Mouse (Mus musculus) thymus, postnatal 25 days (tissue): ENCODE data around the gene Gramd1a.

Experiments
- DNase-seq: peaks from one replicate; pipeline ENCODE4 v3.0.0; 2022

The Gramd1a gene

DNA sequence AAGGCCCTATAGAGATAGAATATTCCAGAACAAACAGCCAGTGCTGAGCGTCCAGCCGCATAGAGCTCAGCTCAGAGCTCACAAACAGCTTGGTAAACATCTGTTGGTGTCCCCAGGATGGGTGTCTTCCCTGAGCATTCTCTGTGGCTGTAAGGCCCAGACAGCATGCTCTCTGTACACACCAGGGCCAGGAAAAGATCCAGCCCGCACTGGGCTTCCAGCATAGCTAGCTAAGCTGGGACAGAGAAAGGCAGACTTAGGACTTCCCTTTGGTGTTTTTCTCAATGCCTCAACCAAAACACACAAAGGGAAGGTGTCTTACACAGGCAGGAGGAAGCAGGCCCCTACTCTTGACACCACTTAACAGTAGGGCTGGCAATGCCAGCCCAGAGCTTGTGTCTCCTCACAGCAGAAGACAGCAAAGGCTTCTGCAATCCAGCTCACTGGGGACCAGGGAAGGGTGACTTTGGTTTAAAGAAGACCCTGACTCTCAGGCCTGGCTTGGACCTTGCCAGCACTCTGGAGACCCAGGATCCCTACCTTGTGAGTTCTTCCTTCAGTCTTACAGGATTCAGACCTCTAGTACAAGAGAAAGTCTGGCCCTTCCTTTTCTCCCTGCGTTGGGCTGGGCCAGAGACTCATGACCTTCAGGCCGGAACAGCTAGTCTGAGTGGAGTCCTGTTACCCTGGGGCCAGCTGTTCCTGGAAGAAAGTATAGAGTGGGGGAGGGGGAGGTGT, at the start of gene Gramd1a:
Gene Gramd1a, minus strand, starts transcription at position 601 of the 738 bp plus-strand sequence.
- peak; percentile 50 for DNase-seq

- DNase-seq = no peak
Observed at GRCm38 (mm10) chr7:31195591-31196307, 40.1 kb upstream of the Gramd1a start.

DNA sequence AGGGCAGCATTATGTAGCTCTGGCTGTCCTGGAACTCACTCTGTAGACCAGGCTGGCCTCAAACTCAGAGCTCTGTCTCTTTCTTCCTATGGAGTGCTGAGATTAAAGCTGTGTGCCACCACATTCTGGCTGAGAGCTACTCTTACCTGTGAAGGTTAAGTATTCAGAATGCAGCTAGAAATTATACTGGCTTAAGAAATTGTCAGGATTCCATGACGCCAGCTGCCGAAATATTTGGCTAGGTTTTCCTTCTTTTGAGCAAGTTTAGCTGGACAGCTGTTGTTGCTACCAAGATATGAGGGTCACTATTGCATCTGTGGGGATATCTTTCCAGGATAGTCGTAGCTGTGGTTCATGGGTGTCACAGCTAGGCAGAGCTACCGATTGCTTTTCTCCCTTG, 29.0 kb upstream of the Gramd1a start:
- no peak for DNase-seq

- DNase-seq = no peak
Observed at GRCm38 (mm10) chr7:31182863-31183262, 27.2 kb upstream of the Gramd1a start.

GRCm38 (mm10) chr7:31176886-31177763, 21.4 kb upstream of the Gramd1a start:
- peak; percentile 72 for DNase-seq

DNA sequence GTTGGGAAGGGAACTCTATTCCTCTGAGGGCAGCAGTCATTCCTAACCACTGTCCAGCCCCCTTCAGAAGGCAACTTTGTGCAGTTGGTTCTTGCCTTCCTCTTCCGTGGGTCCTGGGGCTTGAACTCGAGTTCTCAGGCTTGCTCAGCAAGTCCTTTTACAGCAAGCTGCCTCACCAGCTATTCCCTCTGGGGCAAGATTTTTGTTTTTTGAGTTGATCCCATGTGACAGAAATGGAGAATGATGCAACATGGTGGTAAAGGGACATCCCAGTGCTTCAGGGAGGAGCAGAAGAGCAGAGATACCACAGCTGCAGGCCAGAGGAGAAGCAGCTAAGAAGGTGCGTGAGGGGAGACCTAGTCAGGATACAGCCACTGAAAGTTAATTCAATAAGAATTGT, 19.4 kb upstream of the Gramd1a start:
- DNase-seq = no peak

- DNase-seq = no peak
Observed at GRCm38 (mm10) chr7:31174466-31174865, 18.8 kb upstream of the Gramd1a start.

GRCm38 (mm10) chr7:31172238-31172637, 16.5 kb upstream of the Gramd1a start:
- peak; percentile 76 for DNase-seq

DNA sequence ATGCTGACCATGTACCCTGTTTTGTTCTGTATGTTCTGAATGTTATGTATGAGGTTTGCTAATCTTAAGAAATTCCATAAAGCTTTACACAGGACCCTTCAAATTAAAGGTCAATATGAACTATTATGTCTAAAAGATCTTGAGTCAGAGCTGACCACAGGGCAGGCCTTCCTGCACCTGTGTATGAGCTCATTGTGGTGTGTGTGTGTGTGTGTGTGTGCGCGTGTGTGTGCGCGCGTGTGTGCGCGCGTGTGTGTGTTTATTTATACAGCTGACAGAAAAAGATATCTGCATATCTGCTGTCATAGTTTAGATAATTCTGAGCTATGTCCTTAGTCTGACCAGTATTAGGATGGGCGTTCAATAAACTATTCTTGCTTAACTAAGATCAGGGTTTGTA, 14.8 kb upstream of the Gramd1a start:
- no peak for DNase-seq

GRCm38 (mm10) chr7:31168412-31168811, 12.7 kb upstream of the Gramd1a start:
- peak; percentile 72 for DNase-seq

DNA sequence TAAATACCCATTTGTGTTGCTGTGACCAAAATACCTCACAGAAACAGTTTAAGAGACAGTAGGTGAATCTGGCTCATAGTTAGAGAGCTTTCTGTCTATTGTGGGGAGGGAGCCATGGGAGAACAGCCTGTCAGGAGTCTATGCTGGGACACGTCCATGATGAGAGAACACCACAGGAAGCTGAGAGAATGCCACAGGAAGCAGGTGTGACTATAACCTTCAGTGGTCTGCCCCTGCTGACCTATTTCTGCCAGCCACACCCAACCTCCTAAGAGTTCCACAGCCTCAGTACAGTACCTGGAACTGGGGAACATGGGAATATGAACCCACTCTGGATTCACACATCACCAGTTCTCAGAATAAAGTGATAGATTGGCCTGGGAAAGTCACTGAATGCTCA, 9.1 kb upstream of the Gramd1a start:
- DNase-seq = peak; percentile 56

GRCm38 (mm10) chr7:31163666-31164577, 8.2 kb upstream of the Gramd1a start:
- DNase-seq = no peak

DNA sequence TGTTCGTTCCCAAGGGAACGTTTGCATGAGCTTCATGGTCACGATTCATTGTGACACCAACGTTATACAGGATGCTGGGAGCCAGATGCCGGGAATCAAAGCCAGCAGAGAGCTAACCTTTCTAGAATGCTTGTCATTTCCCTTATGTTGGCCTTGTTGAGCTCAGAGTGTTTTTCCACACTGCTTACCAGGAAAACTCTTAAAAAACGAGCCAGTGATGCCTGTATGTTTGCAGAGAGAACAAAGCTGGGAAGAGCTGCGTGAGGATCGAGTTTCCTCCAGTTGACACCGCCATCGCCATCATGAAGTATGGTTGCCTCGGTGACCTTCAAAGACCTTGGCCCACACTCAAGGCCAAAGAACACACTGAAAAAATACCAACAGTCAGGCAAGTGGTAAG, 6.6 kb upstream of the Gramd1a start:
- DNase-seq = peak; percentile 5

- DNase-seq = peak; percentile 48
Observed at GRCm38 (mm10) chr7:31161831-31162230, 6.1 kb upstream of the Gramd1a start.

DNA sequence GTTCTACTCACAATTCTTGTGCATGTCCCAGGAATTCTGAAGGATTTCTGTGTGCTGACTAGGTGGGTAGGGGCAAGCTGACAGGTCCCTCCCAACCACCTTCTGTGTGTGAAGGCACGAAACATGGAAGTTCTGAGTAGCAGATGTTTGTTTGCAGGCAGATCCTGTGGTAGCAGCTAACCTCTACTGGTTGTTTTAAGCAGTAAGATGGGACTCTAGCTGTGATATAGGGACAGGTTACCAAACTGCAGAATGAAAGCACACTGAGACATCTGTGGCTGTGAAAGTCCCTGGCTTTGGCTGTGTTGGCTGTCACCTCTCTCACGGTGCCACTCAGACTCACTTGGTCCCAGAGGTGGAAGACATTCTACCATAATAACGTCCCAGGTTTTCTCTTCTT, 5.5 kb upstream of the Gramd1a start:
- DNase-seq = peak; percentile 61

DNA sequence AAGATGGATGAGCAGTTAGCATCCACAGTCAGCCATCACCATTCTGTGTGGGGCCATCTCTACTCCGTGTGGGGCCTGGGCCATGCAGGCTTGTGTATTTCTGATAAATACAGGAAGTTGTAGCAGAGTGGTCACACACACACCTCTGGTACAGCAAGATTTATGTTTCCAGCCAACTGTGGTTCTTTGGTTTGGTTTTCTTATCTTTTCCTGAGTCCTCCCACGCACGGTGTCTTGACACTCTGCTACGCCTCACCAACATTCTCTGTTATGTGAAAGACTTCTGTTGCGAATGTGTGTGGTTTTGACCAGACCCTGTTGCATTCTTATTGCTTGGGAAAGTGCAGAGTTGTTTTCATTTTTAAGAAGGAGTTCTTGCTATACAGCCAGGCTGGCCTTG, 5.1 kb upstream of the Gramd1a start:
- DNase-seq = peak; percentile 50

GRCm38 (mm10) chr7:31156034-31156928, 585 bp upstream of the Gramd1a start:
- peak; percentile 79 for DNase-seq

DNA sequence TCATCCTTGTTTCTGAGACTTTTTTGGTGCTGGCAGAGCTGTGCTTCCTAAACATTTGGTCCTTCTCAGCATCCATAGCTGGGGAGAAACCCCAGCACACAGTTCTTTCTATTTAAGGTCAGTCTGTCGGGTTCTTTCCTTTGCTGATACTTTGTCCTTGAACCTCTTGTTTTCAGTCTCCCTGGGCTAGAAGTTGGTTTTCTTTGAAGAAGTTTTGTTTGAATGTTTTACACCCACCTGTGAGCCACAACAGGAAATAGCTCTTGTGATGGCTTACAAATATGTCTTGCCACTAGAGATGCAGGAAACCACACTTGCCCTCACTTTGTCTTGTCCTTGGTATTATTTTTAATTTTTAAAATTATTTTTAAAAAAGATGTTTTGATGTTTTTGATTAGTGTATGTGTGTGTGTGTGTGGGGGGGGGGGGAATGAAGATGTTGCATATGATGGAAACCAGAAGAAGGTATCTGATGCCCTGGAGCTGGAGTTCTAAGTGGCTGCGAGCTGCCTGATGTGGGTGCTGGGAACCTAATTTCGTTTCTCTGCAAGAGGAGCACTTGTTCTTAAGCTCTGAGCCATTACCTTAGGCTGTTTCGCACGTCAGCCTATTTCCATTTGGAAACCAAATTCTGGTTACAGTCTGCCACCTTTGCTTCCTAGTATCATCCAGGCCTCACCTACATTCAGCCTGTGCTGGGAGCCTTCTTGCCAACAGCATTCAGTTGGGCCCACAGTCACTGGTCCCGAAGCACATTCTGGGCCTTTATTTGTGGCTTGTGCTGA, 2.0 kb downstream of the Gramd1a start:
- DNase-seq = peak; percentile 61

GRCm38 (mm10) chr7:31151301-31152241, 4.1 kb downstream of the Gramd1a start:
- peak; percentile 82 for DNase-seq
